Mouse (Mus musculus) embryonic fibroblast, embryonic 13.5 days (primary cell): ENCODE measurements around the gene Hoxc10. TPM values are rescaled to one million over a fixed set of nuclear protein-coding genes. Genes with fewer than 3 reads are reported as not detected.

ENCODE experiments used
- H3K27ac ChIP-seq: 2 replicates; pipeline ENCODE4 v1.5.1; 2012; ENCODE audit warnings: low read length, control low read depth, inconsistent platforms; ENCODE audit not compliant: insufficient read depth
- H3K4me1 ChIP-seq: 2 replicates; pipeline ENCODE4 v1.6.1; 2011; ENCODE audit warnings: low read length; ENCODE audit not compliant: control insufficient read depth, insufficient read depth
- H3K4me3 ChIP-seq: 2 replicates; pipeline ENCODE4 v1.5.1; 2011; ENCODE audit warnings: mild to moderate bottlenecking, control low read depth, low read length; ENCODE audit not compliant: insufficient read depth
- CTCF ChIP-seq: IDR thresholded peaks from 2 replicates; pipeline ENCODE4 v1.5.1; 2011; ENCODE audit warnings: mild to moderate bottlenecking, control low read depth, low read length, moderate library complexity, borderline replicate concordance; ENCODE audit not compliant: insufficient read depth
- POLR2A ChIP-seq: IDR thresholded peaks from 2 replicates; pipeline ENCODE4 v1.6.1; 2011; ENCODE audit warnings: low read depth, mild to moderate bottlenecking, control low read depth, low read length, moderate library complexity
- polyA plus RNA-seq: library from polyadenylated mRNA; stranded (reverse); fragments of >200 nt; gene quantifications from 2 replicates; pipeline ENCODE4 v1.2.4, GENCODE M21; 2011; ENCODE audit warnings: low read depth; ENCODE audit not compliant: missing spikeins, insufficient read length

The Hoxc10 gene
- polyA plus RNA-seq, 1 experiment, result 16.6 TPM

DNA sequence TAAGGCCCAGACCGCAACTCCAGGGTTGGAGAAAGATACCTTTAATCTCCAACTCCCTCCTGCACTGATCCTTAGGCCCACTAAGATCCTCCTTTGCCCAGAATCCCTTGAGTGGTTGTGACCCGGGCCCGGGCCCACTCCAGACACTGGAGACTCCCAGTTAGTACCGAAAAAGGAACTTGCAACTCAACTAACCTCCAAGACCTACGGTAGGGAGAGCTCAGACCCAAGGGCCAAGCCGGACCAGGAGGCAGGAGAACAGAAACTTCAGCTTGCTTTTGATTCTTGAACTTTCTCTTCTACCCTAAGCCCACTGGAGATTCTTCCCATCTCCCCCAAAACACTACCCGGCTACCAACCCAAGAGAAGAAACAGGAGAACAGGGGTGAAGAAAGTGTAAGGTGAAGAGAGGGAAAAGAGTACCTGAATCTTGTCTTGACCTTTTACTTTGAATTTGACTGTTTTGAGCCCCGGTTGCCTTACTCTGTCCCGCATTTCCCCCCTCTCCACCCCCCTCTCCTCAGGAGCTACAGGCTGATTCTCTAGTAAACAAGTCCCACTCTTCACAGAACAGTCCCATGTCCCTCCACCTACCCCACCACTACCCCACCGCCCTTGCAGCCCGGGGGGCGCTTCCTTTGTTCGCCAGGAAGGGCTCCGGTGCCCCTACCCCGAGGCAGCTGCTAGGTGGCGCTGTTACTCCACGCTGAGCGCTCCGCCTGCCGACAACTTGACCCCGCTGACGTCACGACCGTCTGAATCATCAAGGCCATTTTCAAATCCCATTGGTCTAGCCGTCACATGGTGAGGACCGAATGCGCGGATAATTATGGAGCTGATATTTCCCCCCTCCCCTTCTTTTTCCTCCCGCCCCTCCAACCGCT, 462 bp upstream of the Hoxc10 start:
- TF ChIP-seq CTCF, result peak; percentile 89
- TF ChIP-seq POLR2A, result no peak
- no peaks in the 10 kb centered on the region for H3K4me1 ChIP-seq
- peak overlapping the region; percentile 35 for H3K4me3 ChIP-seq
- H3K27ac ChIP-seq, result no peak overlapping the region; the same call in 1 of the 2 replicates

DNA sequence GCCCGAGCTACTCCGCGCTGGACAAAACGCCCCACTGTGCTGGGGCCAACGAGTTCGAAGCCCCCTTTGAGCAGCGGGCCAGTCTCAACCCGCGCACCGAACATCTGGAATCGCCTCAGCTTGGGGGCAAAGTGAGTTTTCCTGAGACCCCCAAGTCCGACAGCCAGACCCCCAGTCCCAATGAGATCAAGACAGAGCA, 615 bp downstream of the Hoxc10 start, which contains the start of gene Hoxc5:
Gene Hoxc5 (plus strand): TSS at position 132 of the 199 bp plus-strand sequence.
- Histone ChIP-seq H3K4me3 (peak within 1 kb of the TSS; percentile 35), H3K27ac (no peak within 1 kb of the TSS), H3K4me1 (no peaks in the 10 kb centered on the region)
- TF ChIP-seq POLR2A (no peak), CTCF (no peak)

DNA sequence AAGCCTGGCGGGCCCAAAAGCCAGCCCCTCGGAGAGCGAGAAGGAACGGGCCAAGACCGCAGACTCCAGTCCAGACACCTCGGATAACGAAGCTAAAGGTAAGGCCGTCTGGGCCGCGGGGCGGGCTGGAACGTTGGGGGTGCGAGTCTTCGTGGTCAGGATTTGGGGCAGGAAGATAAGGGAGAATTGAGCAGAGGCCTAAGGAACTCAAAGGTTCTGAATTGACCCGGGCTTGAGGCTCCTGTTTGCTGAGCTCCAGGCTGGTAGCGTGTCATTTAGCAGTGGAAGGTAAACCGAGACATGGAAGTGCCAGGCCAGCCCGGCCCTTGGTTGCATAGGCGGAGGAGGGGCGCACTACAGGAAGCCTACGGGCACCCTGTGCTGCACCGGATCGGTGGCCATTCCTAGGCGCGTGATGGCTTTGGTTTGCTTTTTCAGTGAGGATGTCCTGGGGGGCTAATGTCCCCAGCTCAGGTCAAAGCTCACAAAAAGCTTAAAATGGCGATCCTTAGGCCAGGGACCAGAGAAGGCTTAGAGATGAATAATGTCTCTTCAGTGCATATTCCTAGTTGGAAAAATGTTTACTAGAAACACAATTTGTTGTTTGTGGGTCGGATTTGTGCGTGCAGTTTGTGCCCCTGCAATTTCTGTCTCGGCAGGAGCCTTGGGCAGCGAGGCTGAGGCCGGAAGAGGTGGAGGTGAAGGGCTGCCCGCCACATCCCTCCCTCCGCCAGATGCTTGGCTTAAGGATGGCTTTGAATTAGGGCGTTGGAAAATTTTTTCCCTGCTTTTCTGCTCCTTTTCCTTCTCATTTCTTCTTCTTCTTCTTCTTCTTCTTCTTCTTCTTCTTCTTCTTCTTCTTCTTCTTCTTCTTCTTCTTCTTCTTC, 1.2 kb downstream of the Hoxc10 start:
- no peak overlapping the region for H3K27ac ChIP-seq

DNA sequence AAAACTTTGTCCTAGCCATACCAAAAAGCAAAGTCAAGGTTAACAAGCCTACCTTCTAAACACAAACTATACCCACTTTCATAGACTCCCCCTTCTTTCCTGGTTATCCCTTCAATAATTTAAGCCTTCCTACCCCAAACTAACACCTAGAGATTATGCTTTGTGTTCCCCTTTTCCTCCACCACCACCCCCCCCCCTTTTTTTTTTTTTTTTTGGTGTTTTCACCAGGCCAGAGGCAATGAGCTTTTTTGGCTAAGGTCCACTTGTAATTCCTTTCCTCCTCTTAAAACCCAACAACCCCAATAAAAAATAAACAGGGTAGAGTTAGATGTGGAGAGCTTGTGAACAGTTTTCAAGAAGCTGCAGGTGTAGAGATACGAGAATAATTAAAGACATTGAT, 2.7 kb downstream of the Hoxc10 start:
- TF ChIP-seq CTCF (no peak), POLR2A (no peak)
- H3K4me3 ChIP-seq, result peak overlapping the region; percentile 35; the same call in 1 of the 2 replicates
- H3K4me1 ChIP-seq, result no peaks in the 10 kb centered on the region
- H3K27ac ChIP-seq, result no peak overlapping the region

More for the DNA sequence above, 1.2 kb downstream of the Hoxc10 start:
- Histone ChIP-seq H3K4me1 (no peaks in the 10 kb centered on the region), H3K4me3 (peak overlapping the region; percentile 35)
- no peak for TF ChIP-seq CTCF
- no peak for TF ChIP-seq POLR2A

DNA sequence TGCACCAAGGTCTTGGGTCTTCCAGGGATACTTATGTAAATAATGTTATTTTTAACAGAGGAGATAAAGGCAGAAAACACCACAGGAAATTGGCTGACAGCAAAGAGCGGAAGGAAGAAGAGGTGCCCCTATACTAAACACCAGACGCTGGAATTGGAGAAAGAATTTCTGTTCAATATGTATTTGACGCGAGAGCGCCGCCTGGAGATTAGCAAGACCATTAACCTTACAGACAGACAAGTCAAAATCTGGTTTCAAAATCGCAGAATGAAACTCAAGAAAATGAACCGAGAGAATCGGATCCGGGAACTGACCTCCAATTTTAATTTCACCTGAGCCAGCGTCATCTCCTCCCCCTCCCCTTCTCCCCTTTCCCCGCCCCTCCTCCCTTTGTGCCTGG, 4.1 kb downstream of the Hoxc10 start:
- Histone ChIP-seq H3K4me1 (no peaks in the 10 kb centered on the region), H3K4me3 (no peak overlapping the region), H3K27ac (no peak overlapping the region)
- TF ChIP-seq CTCF, result no peak
- no peak for TF ChIP-seq POLR2A

DNA sequence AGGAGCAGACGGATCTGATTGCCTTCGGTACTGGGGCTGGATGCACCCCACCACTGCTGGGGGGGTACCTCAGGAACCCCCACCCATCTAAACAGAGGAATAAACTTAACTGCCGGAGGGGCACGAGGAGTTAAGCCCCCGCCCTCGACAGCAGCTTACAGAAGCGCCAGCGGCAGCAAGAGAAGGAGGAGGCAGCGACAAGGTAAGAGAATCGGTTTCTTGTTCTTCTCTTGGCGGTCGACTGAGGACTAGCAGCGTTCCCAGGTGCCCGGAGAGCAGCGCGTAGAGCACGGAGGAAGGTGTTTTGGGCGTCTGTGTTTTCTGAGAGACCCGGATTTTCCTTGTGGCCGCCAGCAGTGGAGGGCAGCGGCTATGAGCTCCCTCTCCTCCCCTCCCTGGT, 5.7 kb downstream of the Hoxc10 start:
- TF ChIP-seq CTCF (no peak), POLR2A (no peak)
- no peaks in the 10 kb centered on the region for H3K4me1 ChIP-seq
- peak overlapping the region; percentile 36 for H3K27ac ChIP-seq
- peak overlapping the region; percentile 40 for H3K4me3 ChIP-seq

DNA sequence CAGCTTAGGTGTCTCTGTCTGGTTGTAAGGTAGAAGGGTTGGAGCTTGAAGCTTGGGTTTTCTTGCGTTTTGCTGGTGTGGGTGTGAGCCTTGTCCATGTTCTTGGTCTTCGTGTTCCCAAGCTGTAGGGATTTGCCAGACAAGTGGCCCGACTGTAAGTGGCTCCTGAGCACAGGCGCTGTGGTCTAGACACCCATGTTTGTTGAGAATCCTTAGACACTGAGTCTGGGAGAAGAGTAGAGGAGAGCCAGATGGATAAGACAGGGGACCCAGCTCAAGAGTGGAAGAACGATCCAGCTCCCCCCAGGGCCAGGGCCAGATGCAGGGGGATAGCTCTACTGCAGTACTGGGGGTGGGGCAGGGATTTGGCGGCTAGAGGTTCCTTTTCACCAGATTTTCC, 6.2 kb downstream of the Hoxc10 start:
- H3K4me3 ChIP-seq, result peak overlapping the region; percentile 40
- peak overlapping the region; percentile 36 for H3K27ac ChIP-seq
- H3K4me1 ChIP-seq, result no peaks in the 10 kb centered on the region
- TF ChIP-seq CTCF (no peak), POLR2A (no peak)

DNA sequence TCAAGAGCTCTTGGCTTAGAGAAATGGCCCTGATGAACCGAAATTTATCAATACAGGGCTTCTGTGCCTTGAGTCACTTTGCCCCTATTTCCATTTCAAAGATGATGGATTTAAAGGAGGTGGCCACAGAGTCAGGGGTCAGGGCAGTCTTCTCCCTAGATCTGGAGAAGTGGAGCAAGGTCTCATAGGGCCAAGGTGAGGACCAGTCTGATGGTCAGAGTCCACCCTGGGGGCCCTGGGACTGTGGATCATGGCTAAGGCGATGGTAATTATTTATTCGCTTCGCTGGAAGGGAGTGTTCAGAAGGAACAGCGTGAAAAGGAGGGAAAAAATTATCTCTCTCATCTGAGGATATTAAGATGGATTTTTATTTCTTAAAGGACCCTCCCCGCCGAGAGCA, 8.4 kb downstream of the Hoxc10 start:
- TF ChIP-seq CTCF (no peak), POLR2A (no peak)
- H3K4me3 ChIP-seq, result no peak overlapping the region
- no peak overlapping the region for H3K27ac ChIP-seq
- no peaks in the 10 kb centered on the region for H3K4me1 ChIP-seq

DNA sequence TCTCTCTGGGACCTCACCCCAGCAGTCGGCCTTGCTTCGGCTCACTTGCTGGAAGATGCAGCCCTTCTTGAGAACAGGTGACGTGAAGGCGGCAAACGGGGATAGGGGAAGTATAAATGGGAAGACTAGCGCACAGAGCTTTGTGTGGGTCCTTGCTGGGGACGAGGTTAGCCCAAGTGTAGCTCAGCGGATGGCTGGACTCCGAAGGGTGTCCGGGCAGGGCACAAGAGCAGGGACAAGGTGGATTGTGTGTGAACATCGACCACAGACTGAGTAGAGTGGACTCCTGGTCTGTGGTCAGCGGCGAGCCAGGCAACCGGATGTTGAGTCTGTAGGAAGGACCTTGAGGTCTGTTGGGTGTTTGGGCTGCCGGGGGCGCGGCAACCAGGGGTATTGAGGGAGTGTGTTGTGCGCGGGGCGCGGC, 9.1 kb downstream of the Hoxc10 start:
- TF ChIP-seq POLR2A, result no peak
- TF ChIP-seq CTCF, result no peak
- peak overlapping the region; percentile 8 for H3K4me3 ChIP-seq
- peak overlapping the region; percentile 3; the same call in 1 of the 2 replicates for H3K27ac ChIP-seq
- H3K4me1 ChIP-seq, result no peaks in the 10 kb centered on the region

DNA sequence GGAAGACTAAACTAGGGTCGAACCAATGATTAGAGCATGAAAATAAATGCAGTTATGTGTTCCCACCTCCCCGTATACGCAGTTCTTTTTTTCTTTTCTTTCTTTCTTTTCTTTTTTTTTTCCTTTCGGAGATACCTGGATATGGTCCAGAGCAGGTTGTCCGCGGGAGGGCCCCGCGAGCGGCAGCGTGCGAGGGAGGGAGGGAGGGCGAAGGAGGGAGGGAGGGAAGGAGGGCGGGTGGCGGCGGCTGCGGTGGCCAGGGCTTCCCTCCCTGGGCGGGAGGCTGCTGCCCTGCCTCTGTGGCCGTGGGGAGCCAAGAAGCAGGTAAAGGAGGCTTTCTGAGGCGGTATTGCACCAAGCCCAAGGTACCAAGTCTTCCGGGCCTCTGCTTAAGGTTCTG, 9.6 kb downstream of the Hoxc10 start, which contains the start of gene Hoxc9:
Gene Hoxc9 (plus strand): TSS at position 269 of the 400 bp plus-strand sequence.
- Histone ChIP-seq H3K4me3 (peak within 1 kb of the TSS; percentile 43), H3K27ac (peak within 1 kb of the TSS; percentile 31), H3K4me1 (no peaks in the 10 kb centered on the region)
- TF ChIP-seq CTCF (no peak), POLR2A (no peak)
